Mouse (Mus musculus) embryonic fibroblast, embryonic 13.5 days (primary cell): ENCODE measurements around the gene Cep170.

Source experiments
- CTCF ChIP-seq: IDR thresholded peaks from 2 replicates; pipeline ENCODE4 v1.5.1; 2011; ENCODE audit warnings: mild to moderate bottlenecking, control low read depth, low read length, moderate library complexity, borderline replicate concordance; ENCODE audit not compliant: insufficient read depth
- POLR2A ChIP-seq: IDR thresholded peaks from 2 replicates; pipeline ENCODE4 v1.6.1; 2011; ENCODE audit warnings: low read depth, mild to moderate bottlenecking, control low read depth, low read length, moderate library complexity

GRCm38 (mm10) chr1:176821929-176822328 lies 8.1 kb upstream of the Cep170 start:
- TF ChIP-seq POLR2A (no peak), CTCF (no peak)
